Mouse (Mus musculus) cerebellum, adult 11 months (tissue): ENCODE measurements around the gene Hnrnpdl.

Source experiments
- DNase-seq: peaks from one replicate; pipeline ENCODE4 v3.0.0; 2022

Gene Hnrnpdl

DNA sequence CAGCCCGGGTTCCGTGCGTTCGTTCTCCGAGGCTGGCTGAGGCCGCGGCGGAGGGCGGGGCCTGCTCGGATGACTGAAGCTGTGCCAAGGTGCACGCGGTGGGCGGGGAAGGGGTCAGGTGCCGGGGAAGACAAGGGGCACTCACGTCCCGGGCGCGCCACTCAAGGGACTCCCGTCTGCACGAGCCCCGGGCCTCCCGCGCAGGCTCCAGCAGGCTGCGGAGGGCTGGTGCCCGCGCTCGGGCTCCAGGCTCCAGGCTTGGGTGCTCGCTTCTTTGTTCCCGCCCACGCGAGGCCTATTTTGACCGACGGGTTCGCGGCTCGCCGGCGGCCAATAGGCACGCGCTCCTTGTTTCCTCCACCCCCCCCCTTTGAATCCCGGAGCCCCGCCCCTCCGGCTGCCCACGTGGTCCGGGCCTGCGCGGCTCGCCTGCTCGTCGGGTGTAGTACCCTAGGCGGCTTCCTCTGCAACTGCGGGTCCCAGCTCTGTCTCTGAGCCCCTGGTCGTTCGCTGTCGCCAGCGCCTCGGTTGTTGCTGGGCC is at the start of gene Hnrnpdl, which contains the start of gene Enoph1:
Gene Hnrnpdl, minus strand, starts transcription at position 63 of the 541 bp plus-strand sequence.
Gene Enoph1, plus strand, starts transcription at position 384 of the 541 bp plus-strand sequence.
- peak; percentile 93 for DNase-seq

DNA sequence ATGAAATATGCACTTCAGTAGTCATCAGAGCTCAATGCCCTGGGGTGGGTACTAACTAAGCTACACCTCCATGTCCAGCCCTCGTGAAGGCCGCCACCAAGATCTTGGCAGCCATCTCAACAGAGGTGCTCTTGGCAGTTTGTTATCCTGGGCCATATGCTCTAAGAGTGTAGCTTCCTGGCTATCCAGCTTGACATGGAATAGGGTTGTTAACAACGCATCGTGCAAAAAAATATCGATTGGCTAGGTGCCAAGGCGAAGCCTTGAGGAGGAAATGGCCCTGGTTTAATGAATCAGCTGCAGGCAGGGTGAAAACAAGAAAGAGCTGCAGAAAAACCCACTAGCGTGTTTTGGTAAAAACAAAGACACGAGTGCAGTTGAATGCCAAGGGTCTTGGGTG is 45.6 kb upstream of the Hnrnpdl start:
- DNase-seq = no peak

DNA sequence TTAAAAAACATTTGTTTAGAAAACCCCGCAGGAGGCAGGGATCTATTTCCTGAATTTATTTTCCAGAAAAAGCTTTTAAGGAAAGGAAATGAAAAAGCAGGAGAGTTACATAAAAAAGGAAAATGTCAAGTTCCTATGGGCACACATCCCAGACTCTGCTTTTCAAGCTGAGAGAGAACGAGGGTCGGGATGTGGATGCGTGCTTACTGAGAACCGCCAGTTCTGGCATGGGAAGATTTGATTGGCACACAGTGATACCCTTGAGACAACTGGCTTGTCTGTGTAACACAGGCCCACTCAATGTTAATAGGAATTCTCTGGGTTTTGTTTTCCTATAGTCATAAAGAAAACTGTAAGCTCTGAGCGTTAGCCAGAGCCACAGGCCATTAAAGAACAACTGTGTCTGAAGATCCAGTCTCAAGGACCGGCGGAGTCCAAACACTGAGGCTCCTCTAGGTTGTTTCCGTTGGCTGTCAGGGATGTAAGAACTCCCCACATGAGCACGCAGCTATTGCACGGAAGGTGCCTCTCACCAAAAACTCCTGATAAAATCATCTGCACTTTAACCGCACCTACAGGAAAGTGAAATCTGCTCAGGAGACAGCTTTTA is 44.6 kb upstream of the Hnrnpdl start:
- no peak for DNase-seq

DNA sequence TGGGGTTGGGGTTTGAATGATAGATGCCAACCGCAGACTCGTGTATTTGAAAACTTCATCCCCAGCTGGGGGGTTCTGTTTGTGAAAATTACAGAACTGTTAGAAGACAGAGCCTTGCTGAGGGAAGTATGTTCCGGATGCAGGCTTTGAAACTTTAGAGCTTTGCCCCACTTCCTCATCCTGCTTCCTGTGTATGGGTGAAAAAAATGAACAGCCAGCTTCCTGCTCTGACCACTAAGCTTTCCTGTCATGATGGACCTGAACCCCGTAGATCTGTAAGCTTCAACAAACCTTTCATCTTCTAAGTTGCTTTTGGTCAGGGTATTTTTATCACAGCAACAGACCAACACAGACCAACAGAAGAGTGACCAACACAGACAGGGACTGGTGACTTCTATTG is 42.5 kb upstream of the Hnrnpdl start:
- DNase-seq = no peak

DNA sequence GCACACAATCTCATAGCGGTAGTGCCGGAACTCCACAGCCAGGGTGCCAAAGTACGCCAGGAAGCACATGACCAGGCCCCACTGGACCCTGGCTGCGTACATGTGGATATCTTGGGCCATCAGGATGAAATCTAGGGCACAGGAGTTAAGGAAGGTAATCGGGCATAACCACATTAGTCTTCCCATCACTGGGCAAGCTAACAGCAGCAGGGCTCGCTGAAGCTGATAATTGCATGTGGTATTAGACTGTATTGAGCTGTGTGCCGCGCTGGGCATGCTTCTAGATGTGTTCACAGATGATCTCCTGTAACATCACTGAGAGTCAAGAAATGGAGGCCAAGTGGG is 40.4 kb upstream of the Hnrnpdl start:
- no peak for DNase-seq

- no peak for DNase-seq
Observed at GRCm38 (mm10) chr5:100079040-100079930, 39.8 kb upstream of the Hnrnpdl start.

DNA sequence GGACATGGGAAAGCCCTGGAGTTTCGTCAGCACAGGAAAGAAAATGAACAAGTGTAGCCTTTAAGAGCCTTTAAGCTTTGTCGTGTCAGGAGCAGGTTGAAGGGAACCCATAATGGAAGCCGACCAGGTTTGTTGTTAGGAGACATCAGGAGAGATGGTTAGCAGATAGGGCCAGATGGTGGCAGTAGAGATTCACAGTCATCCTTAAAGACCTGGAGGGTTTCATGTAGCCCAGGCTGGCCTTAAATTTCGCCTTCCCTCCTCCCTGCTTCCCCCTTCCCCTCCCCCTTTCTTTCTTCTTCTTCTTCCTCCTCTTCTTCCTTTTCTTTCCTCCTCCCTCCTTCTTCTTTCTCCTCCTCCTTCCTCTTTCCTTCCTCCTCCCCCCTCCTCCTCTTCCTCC is 35.1 kb upstream of the Hnrnpdl start:
- no peak for DNase-seq

- no peak for DNase-seq
Observed at GRCm38 (mm10) chr5:100072557-100072956, 33.1 kb upstream of the Hnrnpdl start.

GRCm38 (mm10) chr5:100071541-100071940 is 32.1 kb upstream of the Hnrnpdl start:
- DNase-seq = no peak

DNA sequence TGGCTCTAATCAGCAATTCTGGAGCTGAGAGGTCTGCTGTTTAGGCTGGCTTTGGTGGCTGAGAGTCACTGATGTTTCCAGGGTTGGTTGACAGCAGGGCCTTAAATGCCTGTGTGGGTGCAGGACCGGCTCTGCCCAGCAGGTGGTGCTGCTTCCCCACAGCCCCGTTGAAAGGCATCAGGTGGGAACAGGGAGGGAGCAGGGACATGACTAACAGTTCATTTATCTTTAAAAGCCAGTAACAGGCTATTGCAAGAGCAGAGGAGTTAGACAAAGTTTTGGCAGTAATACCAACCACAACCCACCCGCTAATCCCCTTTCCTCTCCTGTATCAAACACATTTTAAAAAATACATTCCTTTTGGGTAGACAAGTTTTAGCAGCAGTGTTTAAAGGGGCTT is 30.8 kb upstream of the Hnrnpdl start:
- peak; percentile 77 for DNase-seq

DNA sequence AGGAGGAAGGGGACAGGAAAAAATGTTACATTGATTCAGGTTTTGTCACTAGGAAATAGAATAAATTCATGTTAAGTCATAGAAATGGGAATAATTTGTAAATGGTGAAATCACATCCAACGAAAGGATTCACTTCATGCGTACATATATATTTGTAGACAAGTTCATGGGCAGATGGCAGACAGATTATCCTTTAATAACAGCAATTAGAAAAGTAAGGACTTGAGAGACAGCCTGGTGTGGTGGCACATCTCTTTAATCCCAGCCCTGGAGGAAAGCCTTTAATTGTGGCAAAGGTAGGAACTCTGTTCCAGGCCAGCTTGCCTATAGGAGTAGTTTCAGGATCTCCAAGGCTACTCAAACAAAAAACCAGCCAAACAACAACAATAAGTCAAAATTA is 30.1 kb upstream of the Hnrnpdl start:
- no peak for DNase-seq

GRCm38 (mm10) chr5:100067579-100067978 is 28.1 kb upstream of the Hnrnpdl start:
- no peak for DNase-seq

GRCm38 (mm10) chr5:100060876-100061275 is 21.4 kb upstream of the Hnrnpdl start:
- DNase-seq = no peak

GRCm38 (mm10) chr5:100059326-100059725 is 19.9 kb upstream of the Hnrnpdl start:
- DNase-seq = no peak

DNA sequence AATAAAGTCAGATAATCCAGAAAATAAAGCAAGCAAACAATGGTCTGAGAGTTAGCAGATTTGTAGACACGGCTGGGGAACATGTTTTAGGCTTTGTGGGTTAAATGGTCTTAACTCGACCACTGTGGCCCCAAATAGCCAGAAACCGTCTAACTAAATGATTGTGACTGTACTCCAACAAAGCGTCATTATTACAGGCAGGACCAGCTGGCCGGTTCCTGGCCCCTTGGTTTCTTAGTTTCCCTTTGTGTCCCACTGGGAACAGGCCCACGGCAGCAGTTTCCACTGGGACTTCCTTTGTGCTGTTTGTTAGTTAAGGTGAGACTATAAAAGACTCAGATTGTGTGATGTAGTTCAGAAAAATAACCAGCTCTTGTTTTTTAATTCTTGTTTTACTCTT is 19.3 kb upstream of the Hnrnpdl start:
- no peak for DNase-seq

DNA sequence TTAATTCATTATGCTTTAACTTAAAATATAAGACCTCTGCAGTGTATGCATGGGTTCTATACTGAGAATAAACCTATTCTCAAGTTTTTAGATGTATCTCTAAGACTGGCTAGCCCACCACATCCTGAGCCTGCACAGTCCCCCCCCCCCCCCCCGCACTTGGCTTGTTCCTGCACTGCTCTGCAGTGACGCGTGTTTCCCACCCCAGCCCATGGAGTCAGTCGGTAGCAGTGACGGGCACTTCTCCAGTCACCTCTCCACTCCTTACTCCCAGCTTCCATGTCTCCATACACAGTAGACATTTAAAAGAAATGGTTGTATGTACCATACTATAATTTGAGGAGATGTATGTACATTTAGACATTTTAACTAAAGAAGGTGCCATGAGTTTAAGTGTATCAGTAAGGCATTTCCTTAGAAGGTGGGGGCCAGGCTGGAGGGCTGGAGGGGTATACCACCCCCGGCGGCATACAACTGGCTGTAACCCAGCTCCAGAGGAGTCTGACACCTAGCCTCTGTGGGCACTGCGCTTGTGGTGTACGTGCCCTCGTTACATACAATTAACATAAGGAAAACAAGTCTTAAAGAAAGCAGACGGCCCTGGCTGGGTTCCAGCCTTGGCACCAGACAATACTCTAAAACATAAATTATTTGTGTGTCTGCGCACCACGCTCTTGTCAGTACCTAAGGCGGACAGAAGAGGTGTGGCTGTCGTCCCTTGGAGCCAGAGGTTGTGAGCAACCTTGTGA is 18.2 kb upstream of the Hnrnpdl start:
- no peak for DNase-seq

GRCm38 (mm10) chr5:100055866-100056369 is 16.5 kb upstream of the Hnrnpdl start:
- DNase-seq = no peak

DNA sequence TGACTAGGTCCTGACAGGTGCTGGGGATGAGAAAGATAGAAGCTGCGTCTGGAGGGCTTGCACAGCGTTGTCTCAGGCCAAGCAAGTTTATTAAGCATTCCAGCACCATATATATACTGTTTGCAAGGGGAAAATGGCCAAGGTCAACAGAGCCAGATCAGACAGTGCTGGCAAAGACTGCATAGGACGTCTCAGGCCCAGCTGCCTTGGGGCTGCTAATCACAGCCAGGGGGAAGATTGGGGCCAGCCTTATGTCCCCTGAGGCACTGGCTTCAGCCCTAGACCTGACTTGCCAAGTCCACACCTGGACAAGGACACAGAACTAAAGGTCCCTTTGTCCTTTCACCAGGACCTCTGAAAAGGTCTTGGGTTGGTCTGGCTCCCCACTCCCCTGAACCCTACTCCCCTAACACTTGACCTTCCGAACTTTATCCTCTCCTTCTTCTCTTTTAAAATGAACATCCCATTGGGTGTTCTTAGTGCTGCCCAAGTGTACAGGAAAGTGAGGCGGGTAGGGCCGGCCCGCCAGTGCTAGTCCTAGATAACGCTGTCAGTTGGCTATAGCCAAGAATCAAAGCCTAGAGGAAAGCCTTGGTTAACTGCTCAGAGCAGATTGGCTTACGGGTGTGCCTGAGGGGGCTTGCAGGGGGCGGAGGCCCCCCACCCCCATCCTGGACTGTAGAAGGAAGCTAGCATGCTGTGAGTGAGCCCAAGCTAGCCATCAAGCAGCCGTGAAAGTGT is 15.5 kb upstream of the Hnrnpdl start:
- DNase-seq = no peak

DNA sequence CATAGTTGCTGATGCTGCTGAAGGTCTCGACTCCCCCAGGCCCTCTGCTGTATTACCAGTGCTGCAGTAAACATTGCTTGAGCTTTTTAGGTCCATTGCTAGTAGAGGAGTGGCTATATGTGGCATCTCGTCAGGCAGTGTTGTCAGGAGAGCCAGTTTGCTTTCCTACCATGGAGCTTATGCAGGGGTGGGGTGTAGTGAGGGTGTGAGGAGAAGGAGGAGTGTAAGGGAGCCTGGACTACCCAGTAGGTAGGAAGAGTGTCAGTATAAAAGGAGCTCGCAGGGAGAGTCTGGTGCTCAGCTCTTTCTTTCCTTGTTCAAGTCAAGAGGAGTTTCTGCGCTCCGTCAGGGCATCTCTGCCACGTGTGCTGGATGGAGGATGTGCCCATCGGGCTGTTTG is 13.3 kb upstream of the Hnrnpdl start:
- DNase-seq = no peak

DNA sequence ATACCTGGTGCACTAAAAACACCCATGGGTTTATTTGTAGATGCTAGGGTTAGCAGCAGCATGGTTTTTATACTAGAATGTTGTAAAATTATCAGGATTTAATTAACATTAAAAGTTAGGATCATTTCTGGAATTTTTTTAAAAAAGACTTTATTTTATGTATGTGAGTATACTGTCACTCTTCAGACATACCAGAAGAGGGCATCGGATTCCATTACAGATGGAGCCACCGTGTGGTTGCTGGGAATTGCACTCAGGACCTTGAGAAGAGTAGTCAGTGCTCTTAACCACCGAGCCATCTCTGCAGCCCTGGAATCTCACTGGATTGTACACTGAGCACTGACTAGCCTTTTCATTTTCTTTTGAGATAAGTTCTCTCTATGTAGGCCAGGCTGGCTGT is 10.4 kb upstream of the Hnrnpdl start:
- no peak for DNase-seq

DNA sequence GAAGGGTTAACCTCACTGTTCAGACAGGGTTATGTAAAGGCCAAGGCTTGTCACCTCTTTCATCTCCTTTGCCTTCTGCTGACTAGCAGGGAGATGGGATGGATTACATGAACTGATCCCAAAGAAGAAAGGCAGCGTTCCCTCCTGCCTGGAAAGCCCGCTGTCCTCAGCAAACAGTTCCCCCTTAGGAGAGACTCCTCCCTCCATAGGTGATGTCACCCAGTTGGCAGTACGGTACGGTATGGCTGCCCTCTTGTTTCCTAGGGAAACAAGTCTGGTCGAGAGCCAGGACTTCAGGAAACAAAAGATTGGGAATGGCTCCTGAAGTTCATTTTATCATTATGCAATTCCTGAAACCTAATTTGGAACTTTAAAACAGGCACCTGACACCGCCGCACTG is 8.4 kb upstream of the Hnrnpdl start:
- DNase-seq = no peak

DNA sequence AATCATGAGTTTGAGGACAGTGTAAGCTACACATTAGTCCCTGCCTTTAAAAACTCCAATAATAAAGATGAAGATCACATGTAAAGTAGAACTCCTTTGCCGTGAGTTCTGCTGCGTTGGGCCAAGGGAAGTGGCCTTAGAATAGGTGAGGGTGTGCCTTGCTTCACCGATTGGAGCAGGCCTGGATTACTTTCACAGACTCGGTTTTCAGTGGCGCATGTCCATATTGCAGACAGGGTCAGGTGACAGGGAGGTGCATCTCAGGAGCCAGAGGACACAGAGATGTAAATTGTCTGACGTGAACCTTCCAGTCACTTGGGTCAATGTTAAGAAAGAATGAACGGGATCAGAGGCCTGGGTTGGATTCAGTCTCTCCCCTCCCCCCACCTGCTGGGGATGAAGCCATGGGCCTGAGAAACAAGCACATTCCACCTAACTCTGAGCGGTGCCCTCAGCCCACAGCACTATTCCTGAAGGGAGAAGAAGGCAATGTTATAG is 7.7 kb upstream of the Hnrnpdl start:
- no peak for DNase-seq
